ENCODE assay signal across 9 mouse cellular contexts in the genomic region with DNA sequence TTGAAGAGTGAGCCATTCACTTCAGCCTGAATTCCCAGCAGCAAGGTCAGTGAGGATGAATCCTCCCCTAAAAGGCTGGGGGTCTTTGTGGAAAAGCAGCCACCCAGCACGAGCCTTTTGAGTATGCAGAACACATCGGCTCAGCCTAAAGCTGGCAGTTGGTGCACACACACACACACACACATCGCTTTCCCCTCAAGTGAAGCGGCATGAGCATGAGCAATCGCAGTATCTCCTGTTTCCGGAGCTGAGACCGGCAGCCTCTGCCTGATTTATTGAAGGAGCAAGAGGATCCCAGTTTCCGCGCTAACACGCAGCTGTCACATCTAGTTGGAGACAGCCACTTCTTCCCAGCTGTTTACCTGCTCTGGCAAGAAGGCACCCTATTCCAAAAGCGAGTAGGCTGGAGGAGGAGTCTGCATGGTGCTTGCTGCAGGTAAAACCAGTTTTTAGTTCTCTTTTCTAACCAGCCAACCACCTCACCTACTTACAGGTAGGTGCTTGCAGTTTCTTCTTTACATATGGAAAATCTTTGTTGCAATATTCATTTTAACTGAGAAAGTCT.
A peak's percentile ranks its signal among the peaks of the same experiment; 100 is the strongest.
DNase-seq lines count a peak whose midpoint lies in the region; ATAC-seq and TF ChIP-seq lines count a peak whose summit lies in the region.
"Had no signal": no experiment of that assay in that cellular context is flagged by ENCODE, and none has a peak within 500 bp of the region (broad histone marks: within the 10 kb centered on the region; RNA-seq: fewer than 3 reads in every experiment).

No protein-coding gene starts in this region.

- intact Hi-C loops in heart, postnatal 10 days (cut with DNase I): loop anchor here (5.0 kb wide), 1 partner anchor 920 kb away; no protein-coding TSS in a partner anchor

- H3K4me3 ChIP-seq in heart, embryonic 10.5 days: peak overlapping the region; percentile 27; the same call in 1 of the 2 replicates
- peak overlapping the region; percentile 35 for H3K4me3 ChIP-seq in hindbrain, embryonic 13.5 days
- H3K4me3 ChIP-seq in midbrain, embryonic 15.5 days: peak overlapping the region; percentile 40
- no peak overlapping the region for H3K4me3 ChIP-seq in lung, postnatal 0 days (ENCODE audit: low read depth, low read length)
- H3K4me3 ChIP-seq in liver, embryonic 11.5 days (ENCODE audit: low read depth, low read length): no peak overlapping the region
- H3K4me3 ChIP-seq: liver, embryonic 15.5 days had no signal

- TF ChIP-seq CTCF in lung, postnatal 0 days (IDR thresholded peaks at IDR 0.05): no peak

- TF ChIP-seq EP300 in lung, postnatal 0 days (IDR thresholded peaks at IDR 0.05): no peak

- H3K9ac ChIP-seq in hindbrain, embryonic 13.5 days: peak overlapping the region; percentile 66
- H3K9ac ChIP-seq in midbrain, embryonic 15.5 days: peak overlapping the region; percentile 47
- no peak overlapping the region for H3K9ac ChIP-seq in lung, postnatal 0 days (replicated peaks; ENCODE audit: low read depth)
- no peak overlapping the region for H3K9ac ChIP-seq in liver, embryonic 11.5 days (ENCODE audit: low read depth, low read length)
- H3K9ac ChIP-seq: liver, embryonic 15.5 days had no signal

- WGBS in heart, embryonic 10.5 days: 29% methylated on average over 11 of the region's 11 CpGs
- 6% methylated on average over 11 of the region's 11 CpGs for WGBS in hindbrain, embryonic 13.5 days
- 1% methylated on average over 11 of the region's 11 CpGs for WGBS in midbrain, embryonic 15.5 days
- 14% methylated on average over 11 of the region's 11 CpGs for WGBS in lung, postnatal 0 days
- 34% methylated on average over 11 of the region's 11 CpGs for WGBS in liver, embryonic 11.5 days

- H3K36me3 ChIP-seq in heart, embryonic 10.5 days: no peaks in the 10 kb centered on the region
- no peaks in the 10 kb centered on the region for H3K36me3 ChIP-seq in hindbrain, embryonic 13.5 days
- no peaks in the 10 kb centered on the region for H3K36me3 ChIP-seq in midbrain, embryonic 15.5 days (replicated peaks)
- H3K36me3 ChIP-seq in lung, postnatal 0 days (ENCODE audit: insufficient read depth, low read length): no peaks in the 10 kb centered on the region
- H3K36me3 ChIP-seq in liver, embryonic 11.5 days (ENCODE audit: control insufficient read depth, insufficient read depth, low read length): no peaks in the 10 kb centered on the region
- H3K36me3 ChIP-seq: liver, embryonic 15.5 days had no signal

- H3K9me3 ChIP-seq in heart, embryonic 10.5 days: no peaks in the 10 kb centered on the region
- no peaks in the 10 kb centered on the region for H3K9me3 ChIP-seq in hindbrain, embryonic 13.5 days
- no peaks in the 10 kb centered on the region for H3K9me3 ChIP-seq in midbrain, embryonic 15.5 days
- no peaks in the 10 kb centered on the region for H3K9me3 ChIP-seq in lung, postnatal 0 days (ENCODE audit: low read length)
- H3K9me3 ChIP-seq in liver, embryonic 11.5 days (ENCODE audit: control insufficient read depth, low read length): no peaks in the 10 kb centered on the region
- H3K9me3 ChIP-seq: liver, embryonic 15.5 days had no signal

- no peaks in the 10 kb centered on the region for H3K4me1 ChIP-seq in heart, embryonic 10.5 days
- H3K4me1 ChIP-seq in hindbrain, embryonic 13.5 days (replicated peaks): peaks cover 7% of the 10 kb centered on the region
- H3K4me1 ChIP-seq in midbrain, embryonic 15.5 days: peaks cover 8% of the 10 kb centered on the region; the same call in 1 of the 2 replicates
- no peaks in the 10 kb centered on the region for H3K4me1 ChIP-seq in lung, postnatal 0 days (ENCODE audit: insufficient read depth, low read depth, low read length)
- no peaks in the 10 kb centered on the region for H3K4me1 ChIP-seq in liver, embryonic 11.5 days (replicated peaks; ENCODE audit: control insufficient read depth, insufficient read depth, low read length)
- H3K4me1 ChIP-seq: liver, embryonic 15.5 days had no signal

- peak overlapping the region; percentile 57 for H3K4me2 ChIP-seq in hindbrain, embryonic 13.5 days
- peak overlapping the region; percentile 60 for H3K4me2 ChIP-seq in midbrain, embryonic 15.5 days
- no peak overlapping the region for H3K4me2 ChIP-seq in lung, postnatal 0 days (replicated peaks; ENCODE audit: low read depth, low read length)
- H3K4me2 ChIP-seq in liver, embryonic 11.5 days: no peak overlapping the region
- H3K4me2 ChIP-seq: liver, embryonic 15.5 days had no signal

- peak; percentile 87 for ATAC-seq in hindbrain, embryonic 13.5 days (ENCODE audit: low FRiP score)
- peak; percentile 93 for ATAC-seq in midbrain, embryonic 15.5 days (replicated peaks)
- ATAC-seq in lung, postnatal 0 days: no peak
- ATAC-seq in liver, embryonic 11.5 days (replicated peaks; ENCODE audit: low FRiP score): no peak

- DNase-seq in heart, embryonic 10.5 days (ENCODE audit: low spot score): no peak
- DNase-seq in heart, postnatal 10 days: no peak
- peak; percentile 73 for DNase-seq in embryo, embryonic 10 days (ENCODE audit: low spot score)
- DNase-seq in thymus, postnatal 25 days: no peak
- no peak for DNase-seq in lung, postnatal 0 days (ENCODE audit: low spot score)
- DNase-seq in liver, embryonic 11.5 days (ENCODE audit: low spot score): no peak

- H3K27ac ChIP-seq in heart, embryonic 10.5 days: no peak overlapping the region
- H3K27ac ChIP-seq in hindbrain, embryonic 13.5 days: peak overlapping the region; percentile 35; the same call in 1 of the 2 replicates
- peak overlapping the region; percentile 56 for H3K27ac ChIP-seq in midbrain, embryonic 15.5 days
- no peak overlapping the region for H3K27ac ChIP-seq in lung, postnatal 0 days (ENCODE audit: low read length)
- no peak overlapping the region for H3K27ac ChIP-seq in liver, embryonic 11.5 days (ENCODE audit: low read depth, low read length)
- H3K27ac ChIP-seq: liver, embryonic 15.5 days had no signal

- H3K27me3 ChIP-seq in heart, embryonic 10.5 days (ENCODE audit: insufficient read depth, poor library complexity, severe bottlenecking): no peaks in the 10 kb centered on the region
- H3K27me3 ChIP-seq in hindbrain, embryonic 13.5 days: no peaks in the 10 kb centered on the region
- H3K27me3 ChIP-seq in midbrain, embryonic 15.5 days (replicated peaks): no peaks in the 10 kb centered on the region
- H3K27me3 ChIP-seq in lung, postnatal 0 days (replicated peaks; ENCODE audit: insufficient read depth, low read length): no peaks in the 10 kb centered on the region
- no peaks in the 10 kb centered on the region for H3K27me3 ChIP-seq in liver, embryonic 11.5 days (replicated peaks; ENCODE audit: control insufficient read depth, insufficient read depth, low read length)
- H3K27me3 ChIP-seq: liver, embryonic 15.5 days had no signal

Comparison
In these comparisons a context has a peak if more than half of its experiments do, and no peak if none do; other contexts are left out.
1. H3K27ac ChIP-seq: peak in hindbrain, embryonic 13.5 days (single experiment) and midbrain, embryonic 15.5 days (single experiment); none in heart, embryonic 10.5 days (single experiment), lung, postnatal 0 days (single experiment) and liver, embryonic 11.5 days (single experiment).
2. H3K4me3 ChIP-seq: peak in heart, embryonic 10.5 days (single experiment), hindbrain, embryonic 13.5 days (single experiment) and midbrain, embryonic 15.5 days (single experiment); none in lung, postnatal 0 days (single experiment) and liver, embryonic 11.5 days (single experiment).
3. ATAC-seq: peak in hindbrain, embryonic 13.5 days (single experiment) and midbrain, embryonic 15.5 days (single experiment); none in lung, postnatal 0 days (single experiment) and liver, embryonic 11.5 days (single experiment).
4. H3K4me2 ChIP-seq: peak in hindbrain, embryonic 13.5 days (single experiment) and midbrain, embryonic 15.5 days (single experiment); none in lung, postnatal 0 days (single experiment) and liver, embryonic 11.5 days (single experiment).
5. H3K9ac ChIP-seq: peak in hindbrain, embryonic 13.5 days (single experiment) and midbrain, embryonic 15.5 days (single experiment); none in lung, postnatal 0 days (single experiment) and liver, embryonic 11.5 days (single experiment).